Mouse (Mus musculus): ENCODE results near the gene Bms1.

DNA sequence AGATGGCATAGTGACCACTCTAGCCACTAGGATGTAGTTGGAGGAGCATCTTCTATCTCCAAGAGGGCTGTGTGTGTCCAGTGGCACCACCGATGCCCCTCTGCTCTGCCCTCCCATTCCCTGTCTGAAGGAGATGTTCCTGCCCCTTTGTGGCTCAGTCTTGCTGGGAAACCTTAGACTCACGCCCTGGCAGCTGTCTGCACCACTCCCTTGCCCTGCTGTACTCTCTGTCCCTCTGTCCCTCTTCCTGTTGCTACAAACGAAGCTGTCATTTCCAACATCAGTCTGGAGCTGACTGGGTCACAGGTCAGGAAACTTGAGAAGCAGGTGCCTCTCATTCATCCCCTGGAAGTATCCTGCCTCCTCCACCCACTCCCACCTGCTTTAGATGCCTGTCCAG is 43.8 kb downstream of the Bms1 start:
- no peak for TF ChIP-seq POLR2A (IDR thresholded peaks at IDR 0.05; ENCODE audit: extremely low read depth, insufficient read depth, low read length)
- TF ChIP-seq CTCF (IDR thresholded peaks at IDR 0.05; ENCODE audit: extremely low read depth, insufficient read depth, low read length) = no peak

Measured in cortical plate, adult 2 months (tissue).